Mouse (Mus musculus): ENCODE measurements around the gene Msantd2. TPM values are rescaled to one million over a fixed set of nuclear protein-coding genes. Genes with fewer than 3 reads are reported as not detected.

The Msantd2 gene
- total RNA-seq, 2 experiments from 2014 or later, result 20.0 to 21.6 TPM

GRCm38 (mm10) chr9:37500201-37500600, 11.1 kb downstream of the Msantd2 start:
- DNase-seq (ENCODE audit: extremely low spot score in 1 of 2, low spot score in 1 of 2), result no peak

GRCm38 (mm10) chr9:37501170-37501569, 12.1 kb downstream of the Msantd2 start:
- DNase-seq (ENCODE audit: extremely low spot score in 1 of 2, low spot score in 1 of 2), result no peak

- DNase-seq (ENCODE audit: extremely low spot score in 1 of 2, low spot score in 1 of 2), result no peak
Measured at GRCm38 (mm10) chr9:37504348-37504747, 15.2 kb downstream of the Msantd2 start.

GRCm38 (mm10) chr9:37506023-37506422, 16.9 kb downstream of the Msantd2 start:
- no peak for DNase-seq (ENCODE audit: extremely low spot score in 1 of 2, low spot score in 1 of 2)

GRCm38 (mm10) chr9:37512097-37512496, 23.0 kb downstream of the Msantd2 start:
- no peak for DNase-seq (ENCODE audit: extremely low spot score in 1 of 2, low spot score in 1 of 2)

- no peak for DNase-seq (ENCODE audit: extremely low spot score in 1 of 2, low spot score in 1 of 2)
Measured at GRCm38 (mm10) chr9:37514456-37514855, 25.3 kb downstream of the Msantd2 start.

- no peak for DNase-seq (ENCODE audit: extremely low spot score in 1 of 2, low spot score in 1 of 2)
Measured at GRCm38 (mm10) chr9:37517467-37517866, 28.3 kb downstream of the Msantd2 start.

GRCm38 (mm10) chr9:37518991-37519390, 29.9 kb downstream of the Msantd2 start:
- no peak for DNase-seq (ENCODE audit: extremely low spot score in 1 of 2, low spot score in 1 of 2)

- no peak for DNase-seq (ENCODE audit: extremely low spot score in 1 of 2, low spot score in 1 of 2)
Measured at GRCm38 (mm10) chr9:37519995-37520394, 30.9 kb downstream of the Msantd2 start.

- DNase-seq (ENCODE audit: extremely low spot score in 1 of 2, low spot score in 1 of 2), result no peak
Measured at GRCm38 (mm10) chr9:37525461-37525860, 36.3 kb downstream of the Msantd2 start.

GRCm38 (mm10) chr9:37526443-37527395, 37.6 kb downstream of the Msantd2 start:
- no peak for DNase-seq (ENCODE audit: extremely low spot score in 1 of 2, low spot score in 1 of 2)

- no peak for DNase-seq (ENCODE audit: extremely low spot score in 1 of 2, low spot score in 1 of 2)
Measured at GRCm38 (mm10) chr9:37527396-37528224, 38.5 kb downstream of the Msantd2 start, which contains the start of gene Esam. Gene Esam (plus strand): TSS chr9:37528078.

GRCm38 (mm10) chr9:37528225-37528970, 39.3 kb downstream of the Msantd2 start:
- no peak for DNase-seq (ENCODE audit: extremely low spot score in 1 of 2, low spot score in 1 of 2)

- no peak for DNase-seq (ENCODE audit: extremely low spot score in 1 of 2, low spot score in 1 of 2)
Measured at GRCm38 (mm10) chr9:37530031-37530887, 41.1 kb downstream of the Msantd2 start.

- DNase-seq (ENCODE audit: extremely low spot score in 1 of 2, low spot score in 1 of 2), result no peak
Measured at GRCm38 (mm10) chr9:37530888-37531705, 42.0 kb downstream of the Msantd2 start.

- no peak for DNase-seq (ENCODE audit: extremely low spot score in 1 of 2, low spot score in 1 of 2)
Measured at GRCm38 (mm10) chr9:37536851-37537250, 47.7 kb downstream of the Msantd2 start.

- DNase-seq (ENCODE audit: extremely low spot score in 1 of 2, low spot score in 1 of 2), result no peak
Measured at GRCm38 (mm10) chr9:37537658-37538250, 48.6 kb downstream of the Msantd2 start.

Measured in layer of hippocampus, postnatal 25 days (tissue).